Mouse (Mus musculus) thymus, adult 2 months (tissue): ENCODE data around the gene Arhgap31. TPM values are rescaled to one million over a fixed set of nuclear protein-coding genes. Genes with fewer than 3 reads are reported as not detected.

Source experiments
- DNase-seq: peaks from one replicate; pipeline ENCODE4 v3.0.0; 2021
- H3K27ac ChIP-seq: fragments of 200-500 bp; 2 replicates; pipeline ENCODE4 v1.5.1; 2012; ENCODE audit warnings: low read length, control low read depth; ENCODE audit not compliant: control insufficient read depth, insufficient read depth
- H3K27me3 ChIP-seq: fragments of 200-500 bp; 2 replicates; pipeline ENCODE4 v1.6.1; 2012; ENCODE audit warnings: mild to moderate bottlenecking, low read length, moderate library complexity, mixed read lengths; ENCODE audit not compliant: control insufficient read depth, insufficient read depth
- H3K36me3 ChIP-seq: fragments of 200-500 bp; 2 replicates; pipeline ENCODE4 v1.6.1; 2012; ENCODE audit warnings: mild to moderate bottlenecking, low read length, moderate library complexity; ENCODE audit not compliant: control insufficient read depth, insufficient read depth
- H3K4me1 ChIP-seq: fragments of 200-500 bp; replicated peaks from 2 replicates; pipeline ENCODE4 v1.6.1; 2012; ENCODE audit warnings: low read length; ENCODE audit not compliant: control insufficient read depth, insufficient read depth
- H3K4me3 ChIP-seq: fragments of 200-500 bp; 2 replicates; pipeline ENCODE4 v1.5.1; 2012; ENCODE audit warnings: mild to moderate bottlenecking, low read length, control low read depth, moderate library complexity; ENCODE audit not compliant: control insufficient read depth, insufficient read depth
- CTCF ChIP-seq: fragments of 200-500 bp; IDR thresholded peaks from 2 replicates; pipeline ENCODE4 v1.5.1; 2012; ENCODE audit warnings: mild to moderate bottlenecking, control low read depth, low read length, moderate library complexity, borderline replicate concordance; ENCODE audit not compliant: control insufficient read depth, poor library complexity, insufficient read depth; ENCODE audit errors: extremely low read depth
- POLR2A ChIP-seq: fragments of 200-500 bp; IDR thresholded peaks from 2 replicates; pipeline ENCODE4 v1.6.1; 2012; ENCODE audit warnings: mild to moderate bottlenecking, low read length, control low read depth, moderate library complexity; ENCODE audit not compliant: control insufficient read depth, poor library complexity, insufficient read depth; ENCODE audit errors: extremely low read depth
- WGBS: fragments of 180-500 bp; shearing (Covaris S2); methylation state at CpG from one replicate; pipeline ENCODE4 v1.1.7; 2018; 5-methylcytosine and 5-hydroxymethylcytosine counted together
- polyA plus RNA-seq: library from polyadenylated mRNA; depleted of rRNA; stranded (reverse); fragments of >200 nt; gene quantifications from 2 replicates; pipeline ENCODE4 v1.2.3, GENCODE M21; 2012

The Arhgap31 gene
- polyA plus RNA-seq, 1 experiment = 10.2 TPM

DNA sequence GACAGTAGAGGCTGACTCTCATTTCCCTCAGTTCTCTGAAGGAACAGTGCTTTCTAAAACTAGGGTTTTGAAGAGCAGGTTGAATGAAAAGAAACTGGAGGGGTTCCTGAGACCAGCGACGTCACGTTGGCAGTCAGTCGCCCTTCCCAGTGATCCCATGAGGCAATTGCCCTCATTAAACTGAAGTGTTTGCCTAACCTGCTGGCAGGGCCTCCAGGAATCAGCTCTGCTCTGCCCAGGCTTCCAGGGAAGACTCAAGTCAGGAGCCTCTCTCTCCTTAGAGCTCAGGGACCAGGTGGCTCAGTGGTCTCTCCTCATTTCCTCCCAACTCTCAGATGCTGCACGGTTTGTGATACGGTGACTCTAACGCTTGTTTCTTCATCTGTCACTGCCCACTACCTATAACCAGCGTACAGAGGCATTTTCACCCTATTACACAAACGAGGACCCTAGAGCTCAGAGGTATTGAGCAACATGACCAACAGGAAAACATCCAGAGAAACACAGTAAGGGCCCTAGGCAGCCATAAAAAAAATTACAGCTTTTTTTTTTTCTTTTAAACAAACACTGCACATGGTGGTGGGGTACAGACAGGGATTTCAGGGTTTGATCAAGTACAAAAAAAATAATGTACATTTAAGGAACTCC, 64.2 kb downstream of the Arhgap31 start:
- WGBS = 88% methylated on average over 9 of the region's 9 CpGs

DNA sequence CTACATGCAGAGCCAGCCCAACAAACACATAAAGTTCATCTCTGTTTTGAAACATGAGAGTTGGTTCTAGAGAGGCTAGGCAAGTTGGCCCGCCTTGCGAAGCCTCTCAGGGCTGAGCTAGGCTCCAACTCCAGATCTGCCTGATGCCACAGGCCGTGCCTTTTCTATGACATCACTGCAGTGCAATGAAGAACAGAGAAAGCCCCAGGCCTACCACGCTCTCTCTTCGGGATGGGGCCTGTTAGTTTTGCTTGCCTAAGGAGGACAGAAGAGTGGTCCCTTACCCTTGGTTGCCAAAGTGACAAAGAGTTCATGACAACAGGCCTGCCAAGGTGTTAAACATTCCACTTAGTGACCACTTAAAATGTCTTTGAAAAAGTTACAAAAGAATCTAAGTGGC, 64.9 kb downstream of the Arhgap31 start:
- 96% methylated on average over 5 of the region's 5 CpGs for WGBS
- Histone ChIP-seq H3K4me1 (peaks cover 11% of the 10 kb centered on the region), H3K36me3 (no peaks in the 10 kb centered on the region), H3K27ac (no peak overlapping the region), H3K4me3 (no peak overlapping the region), H3K27me3 (no peaks in the 10 kb centered on the region)
- DNase-seq = no peak
- no peak for TF ChIP-seq POLR2A
- no peak for TF ChIP-seq CTCF

More for the DNA sequence above, 64.2 kb downstream of the Arhgap31 start:
- H3K27me3 ChIP-seq = no peaks in the 10 kb centered on the region
- H3K27ac ChIP-seq = no peak overlapping the region
- no peak overlapping the region for H3K4me3 ChIP-seq
- no peaks in the 10 kb centered on the region for H3K36me3 ChIP-seq
- peaks cover 18% of the 10 kb centered on the region for H3K4me1 ChIP-seq
- no peak for DNase-seq
- TF ChIP-seq POLR2A (no peak), CTCF (no peak)

DNA sequence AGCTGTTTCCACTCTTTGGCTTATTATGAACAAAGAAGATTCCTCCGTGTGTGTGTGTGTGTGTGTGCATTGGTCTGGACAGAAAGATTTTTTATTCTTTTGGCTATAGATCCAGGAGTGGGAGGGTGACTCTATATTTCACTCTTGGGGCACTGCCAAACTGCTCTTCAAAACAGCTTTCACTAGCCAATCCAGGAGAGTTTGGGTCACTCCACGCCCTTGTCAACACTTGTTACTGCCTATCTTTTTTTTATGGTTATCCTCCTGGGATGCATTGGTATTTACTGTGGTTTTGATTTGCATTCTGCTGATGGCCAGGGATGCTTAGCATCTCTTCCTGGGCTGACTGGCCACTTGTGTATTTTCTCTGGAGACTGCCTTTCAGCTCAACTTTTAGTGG, 68.6 kb downstream of the Arhgap31 start:
- no peak for DNase-seq
- H3K36me3 ChIP-seq = no peaks in the 10 kb centered on the region

DNA sequence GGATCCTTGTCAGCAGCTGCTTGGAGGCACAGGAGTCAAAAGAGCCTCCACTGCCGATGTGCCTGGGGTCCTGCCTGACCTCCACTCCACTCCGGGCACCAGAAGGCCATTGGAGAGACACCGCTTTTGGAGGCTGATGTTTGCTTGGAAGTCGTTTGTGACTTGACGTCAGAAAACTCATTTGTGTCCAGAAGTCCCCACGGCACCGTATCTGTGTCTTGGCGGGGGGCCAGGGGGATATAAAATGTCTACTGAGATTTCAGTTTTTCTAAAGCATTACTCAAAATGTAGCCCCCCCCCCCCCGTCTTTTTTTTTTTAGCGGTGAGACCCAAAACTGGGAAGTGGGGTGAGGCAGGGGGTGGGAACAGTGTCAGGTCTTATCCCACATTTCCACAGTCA, 76.0 kb downstream of the Arhgap31 start:
- Histone ChIP-seq H3K4me3 (no peak overlapping the region), H3K27me3 (no peaks in the 10 kb centered on the region), H3K27ac (no peak overlapping the region), H3K36me3 (no peaks in the 10 kb centered on the region), H3K4me1 (peaks cover 14% of the 10 kb centered on the region)
- 88% methylated on average over 10 of the region's 10 CpGs for WGBS
- no peak for DNase-seq
- no peak for TF ChIP-seq CTCF
- TF ChIP-seq POLR2A = no peak

More for the DNA sequence above, 68.6 kb downstream of the Arhgap31 start:
- no peak overlapping the region for H3K4me3 ChIP-seq
- H3K27me3 ChIP-seq = no peaks in the 10 kb centered on the region
- TF ChIP-seq POLR2A (no peak), CTCF (no peak)
- H3K4me1 ChIP-seq = no peaks in the 10 kb centered on the region
- 93% methylated on average over 2 of the region's 2 CpGs for WGBS
- H3K27ac ChIP-seq = no peak overlapping the region

DNA sequence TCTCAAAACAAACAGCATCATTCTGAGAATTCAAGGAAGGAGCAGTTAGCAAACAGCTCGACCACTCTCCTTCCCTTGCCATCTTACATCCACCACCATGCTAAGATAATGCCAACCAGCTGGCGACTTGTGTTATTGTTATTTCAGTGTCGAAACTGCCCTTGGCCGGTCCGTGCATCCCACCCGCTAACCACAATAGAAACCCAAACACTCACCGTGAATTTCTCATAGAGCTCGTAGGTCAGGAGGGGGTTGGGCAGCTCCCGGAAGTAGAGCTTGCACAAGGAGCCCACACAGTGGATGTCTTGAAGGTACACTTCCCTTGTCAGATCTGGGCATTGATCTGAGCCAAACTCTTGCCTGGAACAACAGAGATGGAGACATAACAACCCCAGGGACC, 76.4 kb downstream of the Arhgap31 start:
- no peak for TF ChIP-seq POLR2A
- no peak for TF ChIP-seq CTCF
- Histone ChIP-seq H3K4me1 (peaks cover 14% of the 10 kb centered on the region), H3K4me3 (0 out of 2 replicates have a peak overlapping the region, but pooled peaks have one; percentile 16), H3K36me3 (no peaks in the 10 kb centered on the region), H3K27me3 (no peaks in the 10 kb centered on the region), H3K27ac (peak overlapping the region; percentile 78)
- WGBS = 53% methylated on average over 9 of the region's 9 CpGs
- DNase-seq = peak; percentile 34

DNA sequence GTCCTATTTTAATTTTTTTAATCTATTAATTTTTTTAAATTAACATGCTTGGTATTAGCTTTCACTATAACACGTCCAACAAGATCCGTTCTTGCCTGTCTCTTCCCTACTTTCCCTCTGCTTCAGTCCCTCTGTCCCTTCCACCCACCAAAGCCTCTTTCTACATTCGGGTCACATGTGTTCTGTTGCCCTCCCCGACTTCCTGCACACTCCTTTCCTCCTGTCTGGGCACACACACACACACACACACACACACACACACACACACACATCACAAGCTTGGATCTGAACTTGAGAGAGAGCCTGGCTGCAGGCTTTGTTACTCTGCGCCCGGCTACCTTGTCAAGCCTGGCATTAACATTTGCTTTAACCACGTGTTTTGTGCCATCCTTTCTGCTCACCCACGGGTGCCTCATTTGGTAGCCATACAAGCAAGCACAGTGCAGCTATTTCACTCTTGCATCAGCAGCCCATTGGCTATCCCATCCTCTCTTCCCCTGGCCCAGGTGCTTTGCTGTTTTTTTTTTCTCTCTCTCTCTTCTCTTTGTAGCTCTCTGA, 77.2 kb downstream of the Arhgap31 start:
- TF ChIP-seq CTCF (no peak), POLR2A (no peak)
- WGBS = 25% methylated on average over 8 of the region's 8 CpGs
- peak; percentile 47 for DNase-seq
- Histone ChIP-seq H3K36me3 (no peaks in the 10 kb centered on the region), H3K4me1 (peaks cover 14% of the 10 kb centered on the region), H3K4me3 (peak overlapping the region; percentile 9; the same call in 1 of the 2 replicates), H3K27me3 (no peaks in the 10 kb centered on the region), H3K27ac (peak overlapping the region; percentile 78)
